Mouse (Mus musculus): ENCODE results near the gene Cplx3.

Cplx3 gene

DNA sequence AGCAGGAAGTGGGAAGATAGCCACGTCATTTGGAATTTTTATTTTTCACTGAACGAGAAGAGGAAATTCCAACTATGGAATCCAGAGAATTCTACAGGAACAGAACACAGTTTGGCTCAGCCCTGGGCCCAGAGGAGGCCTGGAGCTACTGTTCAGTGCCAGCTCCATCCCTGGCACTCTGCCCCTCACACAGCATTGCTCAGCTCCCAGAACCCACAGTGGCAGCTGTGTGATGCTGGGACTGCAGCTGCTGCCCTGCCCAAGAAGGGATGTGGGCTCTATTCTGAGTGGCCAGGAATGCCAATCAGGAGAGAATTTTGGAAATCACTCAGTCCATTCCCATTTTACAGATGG is 4.8 kb downstream of the Cplx3 start:
- DNase-seq (ENCODE audit: low spot score): no peak

- peak; percentile 67 for DNase-seq (ENCODE audit: low spot score)
These were observed 5.3 kb downstream of the Cplx3 start for GRCm38 (mm10) chr9:57600620-57601352.

GRCm38 (mm10) chr9:57598851-57599563 is 7.1 kb downstream of the Cplx3 start:
- DNase-seq (ENCODE audit: low spot score): peak; percentile 52

- DNase-seq (ENCODE audit: low spot score): peak; percentile 31
These were observed 8.1 kb downstream of the Cplx3 start for GRCm38 (mm10) chr9:57597929-57598382.

DNA sequence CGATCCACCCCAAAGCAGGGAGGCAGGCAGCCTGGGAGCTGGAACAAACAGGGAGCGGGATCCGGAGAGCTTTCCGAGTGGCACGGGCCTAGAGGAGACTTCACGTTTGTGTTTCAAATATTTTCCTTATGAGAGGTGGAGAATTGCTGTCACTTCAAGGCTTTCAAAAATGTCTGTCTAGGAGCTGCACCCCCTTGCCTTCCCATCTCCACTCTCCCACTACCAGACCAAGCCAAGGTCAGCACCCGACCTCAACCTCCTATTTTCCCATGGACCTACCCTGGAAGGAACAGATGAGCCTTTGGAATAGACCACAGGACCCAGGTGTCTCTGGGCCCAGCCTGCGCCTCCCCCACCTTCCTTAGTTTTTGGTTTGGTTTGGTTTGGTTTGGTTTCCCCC is 8.8 kb downstream of the Cplx3 start:
- DNase-seq (ENCODE audit: low spot score): no peak

GRCm38 (mm10) chr9:57594174-57594509 is 11.9 kb downstream of the Cplx3 start:
- no peak for DNase-seq (ENCODE audit: low spot score)

DNA sequence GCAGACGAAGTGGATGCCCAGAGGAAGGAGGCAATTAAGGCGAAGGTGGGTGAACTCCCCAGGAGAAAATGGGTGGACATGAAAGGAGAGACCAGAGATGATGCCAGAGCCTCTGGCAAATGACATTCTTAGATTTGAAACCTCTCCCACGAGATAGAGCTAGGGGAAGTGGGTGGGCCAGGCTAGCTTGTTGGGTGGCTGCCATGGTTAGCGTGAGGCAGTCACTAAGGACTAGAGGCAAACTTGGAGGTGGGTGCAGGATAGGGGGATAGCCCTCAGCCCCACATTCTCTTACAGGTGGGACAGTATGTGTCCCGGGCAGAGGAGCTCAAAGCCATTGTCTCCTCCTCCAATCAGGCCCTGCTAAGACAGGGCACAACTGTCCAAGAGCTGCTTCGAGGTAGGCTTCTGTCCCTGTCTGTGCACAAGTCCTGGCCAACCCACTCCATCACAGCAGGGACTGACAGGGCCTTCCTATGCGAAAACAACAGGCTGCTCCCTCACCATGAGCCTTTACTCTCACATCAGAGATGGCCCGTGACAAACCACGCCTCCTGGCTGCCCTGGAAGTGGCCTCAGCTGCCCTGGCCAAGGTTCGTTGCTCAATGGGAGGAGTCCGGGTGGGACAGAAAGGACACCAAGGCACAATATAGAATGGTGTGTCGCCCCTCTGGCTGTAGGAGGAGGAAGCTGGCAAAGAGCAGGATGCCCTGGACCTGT is 12.5 kb downstream of the Cplx3 start:
- peak; percentile 39 for DNase-seq (ENCODE audit: low spot score)

DNA sequence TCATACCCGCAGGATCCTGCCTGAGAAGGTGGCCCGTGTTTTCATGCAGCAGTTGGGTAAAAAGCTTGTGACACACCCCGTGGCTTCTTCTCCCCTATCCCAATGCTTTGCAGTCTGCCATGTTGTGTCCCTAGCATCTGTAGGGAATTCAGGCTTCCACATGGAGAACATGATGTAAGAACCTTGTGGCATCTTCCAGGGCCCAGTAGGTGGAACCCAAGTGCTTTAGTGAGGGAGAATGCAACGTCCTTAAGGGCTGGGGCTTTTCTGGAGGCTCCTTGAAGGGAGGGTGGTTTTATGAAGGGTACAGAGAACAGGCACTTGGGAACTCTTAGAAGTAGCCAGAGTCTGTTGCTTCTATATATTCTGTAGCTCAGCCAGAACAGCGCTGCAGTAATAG is 15.4 kb downstream of the Cplx3 start:
- peak; percentile 42 for DNase-seq (ENCODE audit: low spot score)

DNA sequence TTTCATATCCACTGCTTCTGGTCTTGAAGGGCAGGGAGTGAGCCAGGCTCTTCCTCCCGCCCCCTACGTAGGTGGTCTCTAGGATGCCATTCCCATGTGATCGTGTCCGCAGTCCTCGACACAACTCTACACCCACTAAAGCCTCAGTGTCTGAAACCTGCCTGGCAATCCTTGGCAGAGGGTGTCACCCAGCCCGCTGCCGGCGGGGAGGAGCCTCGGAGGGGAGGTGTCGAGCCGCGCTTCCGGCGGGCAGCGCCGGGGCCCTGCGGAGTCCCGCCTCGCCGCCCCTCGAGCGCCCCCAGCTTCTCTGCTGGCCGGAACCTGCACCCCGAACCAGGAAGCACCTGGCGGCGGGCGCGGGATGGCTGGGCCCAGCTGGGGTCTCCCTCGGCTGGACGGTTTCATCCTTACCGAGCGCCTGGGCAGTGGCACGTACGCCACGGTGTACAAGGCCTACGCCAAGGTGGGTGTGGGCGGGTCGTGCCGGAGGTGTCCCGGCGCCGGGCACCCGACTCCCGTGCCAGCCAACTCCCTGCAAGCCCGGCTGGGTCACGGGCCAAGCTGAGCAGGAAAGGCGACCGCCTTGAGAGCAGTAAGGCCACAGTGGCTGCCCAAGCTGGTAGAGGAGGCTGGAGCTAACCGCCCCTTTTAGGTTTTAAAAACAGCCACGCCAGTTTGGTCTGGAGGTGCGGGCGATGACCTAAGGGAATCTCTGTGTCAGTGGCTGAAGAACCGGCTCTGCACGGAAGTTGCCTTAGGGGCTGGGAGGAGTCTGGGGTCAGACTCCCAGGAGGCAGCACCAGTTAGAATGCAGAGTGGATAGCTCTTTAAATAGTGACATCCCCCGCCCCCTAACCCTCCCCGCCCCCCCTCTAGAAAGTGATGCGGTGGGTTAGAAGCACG is 16.6 kb downstream of the Cplx3 start, which contains the start of gene Ulk3:
Ulk3 (plus strand) TSS at position 229 of the 903 bp plus-strand sequence.
- DNase-seq (ENCODE audit: low spot score): peak; percentile 76

GRCm38 (mm10) chr9:57584991-57585390 is 21.1 kb downstream of the Cplx3 start:
- no peak for DNase-seq (ENCODE audit: low spot score)

GRCm38 (mm10) chr9:57577144-57577849 is 28.8 kb downstream of the Cplx3 start:
- DNase-seq (ENCODE audit: low spot score): no peak

GRCm38 (mm10) chr9:57575577-57575976 is 30.5 kb downstream of the Cplx3 start:
- no peak for DNase-seq (ENCODE audit: low spot score)

DNA sequence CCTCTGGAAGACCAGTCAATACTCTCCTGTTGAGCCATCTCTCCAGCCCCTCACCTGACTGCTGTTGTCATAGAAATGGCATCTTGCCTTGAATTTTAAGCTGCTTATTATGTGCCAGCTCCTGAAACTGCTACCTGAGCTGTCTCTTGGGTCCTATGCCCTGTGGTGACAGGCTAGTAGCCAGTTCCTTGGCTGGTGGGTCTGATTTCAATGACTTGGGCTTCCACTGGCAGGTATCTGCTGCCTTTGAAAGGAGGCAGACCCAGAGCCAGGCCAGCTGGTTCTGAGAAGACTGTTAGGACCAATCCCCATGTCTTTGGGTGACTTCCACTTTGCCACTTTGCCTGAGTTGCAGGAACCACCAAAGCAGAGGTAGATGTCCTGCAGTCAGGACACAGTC is 31.7 kb downstream of the Cplx3 start:
- no peak for DNase-seq (ENCODE audit: low spot score)

GRCm38 (mm10) chr9:57568500-57568899 is 37.6 kb downstream of the Cplx3 start:
- no peak for DNase-seq (ENCODE audit: low spot score)

DNA sequence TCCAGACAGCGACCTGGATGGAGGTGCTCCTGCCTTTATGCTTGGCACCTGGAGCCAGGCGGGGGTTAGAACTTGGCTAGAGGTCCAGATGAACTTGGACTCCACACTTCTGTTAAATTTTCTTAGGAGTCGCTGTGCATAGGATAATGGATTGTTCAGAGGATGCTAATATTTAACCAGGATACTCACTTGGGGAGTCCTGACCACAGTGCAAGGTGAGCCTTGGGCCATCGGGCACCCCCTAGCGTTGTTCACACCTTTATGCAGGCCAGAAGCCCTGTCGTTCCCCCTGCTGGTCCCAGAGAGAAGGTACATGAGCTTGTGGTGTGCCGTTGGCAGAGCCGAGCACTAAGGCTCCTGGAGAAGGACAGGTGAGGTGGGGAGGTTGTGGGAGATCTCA is 39.2 kb downstream of the Cplx3 start:
- no peak for DNase-seq (ENCODE audit: low spot score)

DNA sequence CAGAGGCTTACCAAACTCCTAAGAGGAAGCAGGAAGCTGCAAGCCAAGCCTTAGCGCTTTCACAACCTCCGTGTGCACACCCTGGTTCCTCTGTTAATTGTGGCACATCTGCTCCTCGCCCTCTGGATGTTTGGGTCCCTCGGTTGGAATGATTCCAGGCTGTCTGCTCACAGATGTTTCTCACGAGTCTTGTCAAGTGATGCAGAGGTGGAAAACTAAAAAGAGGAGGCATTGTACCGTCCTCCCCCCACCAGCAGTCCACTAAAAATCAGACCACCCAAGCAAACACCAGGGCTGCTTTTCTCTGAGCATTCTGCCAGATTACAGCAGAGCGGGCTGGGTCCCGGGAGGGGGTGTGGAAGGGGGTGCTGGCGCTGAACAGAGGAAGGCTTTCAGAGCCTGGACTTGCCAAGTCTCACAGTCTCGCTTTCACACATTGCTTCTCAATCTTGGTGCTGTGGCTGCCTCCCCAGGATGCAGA is 40.3 kb downstream of the Cplx3 start:
- DNase-seq (ENCODE audit: low spot score): no peak

GRCm38 (mm10) chr9:57564609-57565008 is 41.5 kb downstream of the Cplx3 start:
- no peak for DNase-seq (ENCODE audit: low spot score)

DNA sequence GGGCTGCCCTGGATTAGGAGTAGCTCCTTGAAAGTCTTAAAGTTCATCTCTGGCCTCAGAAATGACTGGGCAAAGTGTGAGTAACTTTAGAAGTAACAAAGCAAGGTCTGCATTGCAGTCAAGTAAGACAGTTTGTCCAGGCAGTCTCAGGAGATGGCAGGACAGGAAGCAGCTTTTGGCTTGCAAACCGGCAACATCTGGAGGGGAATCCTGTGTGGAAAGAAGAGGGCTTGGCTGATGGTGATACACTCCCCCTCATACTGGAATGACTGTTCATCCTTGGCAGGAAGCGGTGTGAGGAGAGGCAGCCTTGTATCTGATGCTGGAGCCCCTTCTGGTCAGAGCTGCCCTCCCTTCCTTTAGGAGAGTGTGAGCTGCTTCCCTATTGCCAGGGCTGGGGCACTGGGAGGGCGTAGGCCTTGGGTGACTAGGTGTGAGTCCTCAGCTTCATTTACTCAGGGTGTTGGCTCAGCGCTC is 43.1 kb downstream of the Cplx3 start:
- DNase-seq (ENCODE audit: low spot score): no peak

DNA sequence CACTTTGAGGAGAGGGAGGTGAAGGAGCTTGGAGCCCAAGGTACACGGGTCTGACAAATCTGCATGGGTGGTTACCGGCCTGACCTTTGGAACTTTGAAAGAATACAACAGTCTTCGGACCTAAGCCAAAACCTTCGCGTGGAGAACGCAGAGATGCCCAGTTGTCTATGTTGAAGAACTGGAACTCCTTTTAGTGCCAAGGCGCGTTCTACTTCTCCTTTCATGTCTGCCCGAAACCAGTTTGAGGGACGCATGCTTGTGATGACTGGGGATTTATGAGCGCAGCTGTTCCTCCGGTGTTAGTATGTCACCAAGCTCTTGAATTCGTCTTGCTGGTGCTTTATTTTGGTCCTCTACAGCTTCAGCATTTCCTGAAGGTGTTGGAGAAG is 44.4 kb downstream of the Cplx3 start:
- no peak for DNase-seq (ENCODE audit: low spot score)

DNA sequence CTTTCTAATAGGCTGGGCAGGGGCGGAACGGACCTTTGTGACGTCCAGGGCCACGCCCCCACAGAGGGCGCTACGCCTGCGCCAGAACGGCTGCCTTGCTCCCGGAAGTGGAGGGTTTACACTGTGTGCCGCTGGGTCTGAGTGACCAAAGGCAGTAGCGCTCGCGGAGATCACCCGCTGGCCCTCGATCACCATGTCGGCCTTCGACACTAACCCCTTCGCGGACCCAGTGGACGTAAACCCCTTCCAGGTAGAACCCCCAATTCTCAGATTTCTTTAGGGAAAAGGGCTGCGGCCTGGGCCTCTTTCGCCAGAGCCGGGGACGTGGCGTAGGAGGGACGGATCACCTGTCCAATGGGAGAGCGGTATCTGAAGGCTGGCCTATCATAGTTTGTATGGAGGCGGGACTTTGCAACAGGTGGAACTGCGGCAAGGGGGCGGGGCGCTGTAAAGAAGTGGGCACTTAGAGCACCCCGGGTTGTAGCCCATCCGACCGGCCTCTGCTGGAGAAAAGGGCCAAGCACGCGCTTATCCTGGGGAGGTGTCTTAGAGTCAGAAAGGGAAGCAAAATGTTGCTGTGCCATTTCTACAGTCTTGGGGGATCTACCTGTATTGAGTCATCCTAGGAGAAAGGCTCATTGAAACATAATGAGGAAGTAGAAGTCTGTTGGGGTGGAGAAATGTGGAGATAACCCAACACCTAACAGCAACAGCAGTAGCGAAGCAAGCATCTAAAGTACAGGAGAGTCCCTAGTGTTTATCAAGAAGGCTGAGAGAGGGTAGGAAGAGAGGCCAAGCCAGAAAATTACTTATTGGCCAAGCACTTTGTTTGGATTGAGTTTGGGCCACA is 45.0 kb downstream of the Cplx3 start, which contains the start of gene Scamp2:
Scamp2 (plus strand) TSS at position 83 of the 850 bp plus-strand sequence.
- DNase-seq (ENCODE audit: low spot score): peak; percentile 96
